Mouse (Mus musculus) bone marrow macrophage, adult 2 months (primary cell): ENCODE data around the gene Arid2.

Experiments
- CTCF ChIP-seq: IDR thresholded peaks from 2 replicates; pipeline ENCODE4 v1.5.1; 2012; ENCODE audit warnings: low read depth, mild to moderate bottlenecking, low read length, moderate library complexity
- POLR2A ChIP-seq: IDR thresholded peaks from 2 replicates; pipeline ENCODE4 v1.6.1; 2012; ENCODE audit warnings: mild to moderate bottlenecking, low read depth, low read length, borderline replicate concordance

DNA sequence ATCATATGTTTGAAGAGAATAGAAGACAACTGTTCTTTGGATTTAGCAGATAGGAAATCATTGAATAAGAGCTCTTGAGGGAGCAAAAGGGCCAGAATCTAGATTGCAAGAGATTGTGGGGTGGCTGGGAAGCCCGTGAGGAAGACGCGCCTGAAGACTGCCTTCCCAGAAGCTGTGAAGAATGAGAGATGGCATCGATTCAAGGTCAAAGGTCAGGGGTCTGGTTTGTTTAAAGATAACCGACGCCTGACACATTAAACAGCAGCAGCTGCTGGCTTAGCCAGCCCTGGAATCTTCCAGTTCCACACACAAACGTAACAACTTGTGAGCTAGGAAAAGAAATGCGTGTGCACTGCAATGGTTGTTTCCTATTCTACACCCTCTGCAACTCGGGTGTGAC is 19.4 kb upstream of the Arid2 start:
- TF ChIP-seq CTCF (no peak), POLR2A (no peak)
